Mouse (Mus musculus) spleen, postnatal 10 days (tissue): ENCODE results near the gene Kbtbd3.
A peak's percentile ranks its signal among the peaks of the same experiment; 100 is the strongest.

Experiments used
- DNase-seq, 2 experiments: peaks; one replicate each; pipeline ENCODE4 v3.0.0; 2021 to 2022; ENCODE audit warnings: low spot score in 2 of 2

Kbtbd3 gene

GRCm38 (mm10) chr9:4309351-4310085 is at the start of gene Kbtbd3, which contains the start of gene Aasdhppt:
Gene Kbtbd3 (plus strand): TSS chr9:4309833.
Gene Aasdhppt (minus strand): TSS chr9:4309471.
- peak; percentile 92 to 98 for DNase-seq

- DNase-seq, result peak in 1 of 2 experiments; percentile 65
Measured at GRCm38 (mm10) chr9:4259841-4260745, 49.5 kb upstream of the Kbtbd3 start.

- DNase-seq, result no peak
Measured at GRCm38 (mm10) chr9:4260746-4261090, 48.9 kb upstream of the Kbtbd3 start.

GRCm38 (mm10) chr9:4266881-4267280 is 42.8 kb upstream of the Kbtbd3 start:
- DNase-seq, result no peak

GRCm38 (mm10) chr9:4283850-4284249 is 25.8 kb upstream of the Kbtbd3 start:
- DNase-seq, result no peak

- no peak for DNase-seq
Measured at GRCm38 (mm10) chr9:4300466-4300865, 9.2 kb upstream of the Kbtbd3 start.

GRCm38 (mm10) chr9:4304867-4305266 is 4.8 kb upstream of the Kbtbd3 start:
- DNase-seq, result no peak

GRCm38 (mm10) chr9:4308628-4309350 is 844 bp upstream of the Kbtbd3 start:
- DNase-seq, result no peak

GRCm38 (mm10) chr9:4310706-4311105 is 1.1 kb downstream of the Kbtbd3 start:
- DNase-seq, result no peak

GRCm38 (mm10) chr9:4311162-4311561 is 1.5 kb downstream of the Kbtbd3 start:
- DNase-seq, result no peak

GRCm38 (mm10) chr9:4313946-4314345 is 4.3 kb downstream of the Kbtbd3 start:
- DNase-seq, result no peak

- no peak for DNase-seq
Measured at GRCm38 (mm10) chr9:4315746-4316145, 6.1 kb downstream of the Kbtbd3 start.

- no peak for DNase-seq
Measured at GRCm38 (mm10) chr9:4318939-4319721, 9.5 kb downstream of the Kbtbd3 start.

- DNase-seq, result no peak
Measured at GRCm38 (mm10) chr9:4353163-4353562, 43.5 kb downstream of the Kbtbd3 start.

- DNase-seq, result peak; percentile 79 to 93
Measured at GRCm38 (mm10) chr9:4375828-4376639, 66.4 kb downstream of the Kbtbd3 start, which contains the start of gene Msantd4. Gene Msantd4 (plus strand): TSS chr9:4376562.

GRCm38 (mm10) chr9:4376640-4377120 is 67.0 kb downstream of the Kbtbd3 start:
- DNase-seq, result no peak
